Mouse (Mus musculus): ENCODE results near the gene Clcn6. TPM values are rescaled to one million over a fixed set of nuclear protein-coding genes. Genes with fewer than 3 reads are reported as not detected.
"Not testable (repeated sequence)": the region's sequence is repeated elsewhere in the genome, so short reads cannot be mapped to it uniquely, and the experiment has no call there.

Clcn6 gene
- polyA plus RNA-seq, 1 experiment from 2014 or later, result 32.8 TPM

GRCm38 (mm10) chr4:148050396-148050914 lies 11.8 kb upstream of the Clcn6 start:
- H3K4me3 ChIP-seq; H3K9me3 ChIP-seq; H3K4me1 ChIP-seq (replicated peaks); H3K27ac ChIP-seq (replicated peaks); ATAC-seq (ENCODE audit: low FRiP score, low read depth); H3K9ac ChIP-seq; H3K27me3 ChIP-seq; H3K4me2 ChIP-seq: not testable (repeated sequence)
- WGBS, result 96% methylated on average over 3 of the region's 3 CpGs
- peaks cover 61% of the 10 kb centered on the region for H3K36me3 ChIP-seq

GRCm38 (mm10) chr4:148046450-148047031 lies 7.9 kb upstream of the Clcn6 start:
- no peak overlapping the region for H3K4me3 ChIP-seq
- WGBS, result 73% methylated on average over 4 of the region's 4 CpGs
- H3K4me2 ChIP-seq, result no peak overlapping the region
- ATAC-seq (ENCODE audit: low FRiP score, low read depth), result no peak
- no peaks in the 10 kb centered on the region for H3K9me3 ChIP-seq
- H3K36me3 ChIP-seq, result peaks cover 29% of the 10 kb centered on the region
- H3K27ac ChIP-seq (replicated peaks), result no peak overlapping the region
- peaks cover 12% of the 10 kb centered on the region for H3K4me1 ChIP-seq (replicated peaks)
- H3K9ac ChIP-seq, result no peak overlapping the region
- H3K27me3 ChIP-seq, result no peaks in the 10 kb centered on the region

GRCm38 (mm10) chr4:148044113-148044512 lies 5.5 kb upstream of the Clcn6 start:
- 94% methylated on average over 2 of the region's 2 CpGs for WGBS
- Histone ChIP-seq H3K9ac (no peak overlapping the region), H3K36me3 (peaks cover 12% of the 10 kb centered on the region), H3K27me3 (no peaks in the 10 kb centered on the region), H3K27ac (replicated peaks) (no peak overlapping the region), H3K4me2 (no peak overlapping the region), H3K9me3 (no peaks in the 10 kb centered on the region), H3K4me3 (no peak overlapping the region), H3K4me1 (replicated peaks) (peaks cover 36% of the 10 kb centered on the region)
- ATAC-seq (ENCODE audit: low FRiP score, low read depth), result no peak

- not testable (repeated sequence) for H3K27ac ChIP-seq (replicated peaks); H3K9me3 ChIP-seq; H3K36me3 ChIP-seq; H3K27me3 ChIP-seq; H3K4me2 ChIP-seq; H3K9ac ChIP-seq; H3K4me3 ChIP-seq; ATAC-seq (ENCODE audit: low FRiP score, low read depth)
- H3K4me1 ChIP-seq (replicated peaks), result peaks cover 36% of the 10 kb centered on the region
- 74% methylated on average over 6 of the region's 8 CpGs for WGBS
These were observed 4.7 kb upstream of the Clcn6 start for GRCm38 (mm10) chr4:148043327-148043726.

- WGBS, result 4% methylated on average over 16 of the region's 16 CpGs
- Histone ChIP-seq H3K36me3 (no peaks in the 10 kb centered on the region), H3K27me3 (no peaks in the 10 kb centered on the region), H3K4me3 (peak overlapping the region; percentile 42), H3K4me2 (peak overlapping the region; percentile 89), H3K4me1 (replicated peaks) (peaks cover 46% of the 10 kb centered on the region), H3K9me3 (no peaks in the 10 kb centered on the region), H3K27ac (replicated peaks) (peak overlapping the region; percentile 90), H3K9ac (peak overlapping the region; percentile 53)
- ATAC-seq (ENCODE audit: low FRiP score, low read depth), result no peak
These were observed 3.1 kb upstream of the Clcn6 start for GRCm38 (mm10) chr4:148041611-148042191.

GRCm38 (mm10) chr4:148040933-148041610 lies 2.5 kb upstream of the Clcn6 start:
- peak overlapping the region; percentile 42 for H3K4me3 ChIP-seq
- H3K36me3 ChIP-seq, result 0 out of 2 replicates have a peak, but pooled peaks cover 3% of the 10 kb centered on the region
- no peaks in the 10 kb centered on the region for H3K27me3 ChIP-seq
- peaks cover 46% of the 10 kb centered on the region for H3K4me1 ChIP-seq (replicated peaks)
- peak overlapping the region; percentile 89 for H3K4me2 ChIP-seq
- H3K9ac ChIP-seq, result peak overlapping the region; percentile 53
- peak overlapping the region; percentile 90 for H3K27ac ChIP-seq (replicated peaks)
- H3K9me3 ChIP-seq, result no peaks in the 10 kb centered on the region
- peak; percentile 7; the same call in 1 of the 2 replicates for ATAC-seq (ENCODE audit: low FRiP score, low read depth)
- WGBS, result under 1% methylated on average over 19 of the region's 19 CpGs

- Histone ChIP-seq H3K36me3 (0 out of 2 replicates have a peak, but pooled peaks cover 6% of the 10 kb centered on the region), H3K4me2 (peak overlapping the region; percentile 89), H3K9ac (peak overlapping the region; percentile 70), H3K27me3 (no peaks in the 10 kb centered on the region), H3K4me3 (peak overlapping the region; percentile 63), H3K4me1 (replicated peaks) (peaks cover 46% of the 10 kb centered on the region), H3K9me3 (no peaks in the 10 kb centered on the region), H3K27ac (replicated peaks) (peak overlapping the region; percentile 90)
- no peak for ATAC-seq (ENCODE audit: low FRiP score, low read depth)
- WGBS, result 63% methylated on average over 15 of the region's 15 CpGs
These were observed 1.6 kb upstream of the Clcn6 start for GRCm38 (mm10) chr4:148040029-148040830.

- Histone ChIP-seq H3K4me1 (replicated peaks) (peaks cover 46% of the 10 kb centered on the region), H3K27ac (replicated peaks) (peak overlapping the region; percentile 90), H3K9me3 (no peaks in the 10 kb centered on the region), H3K4me2 (peak overlapping the region; percentile 89), H3K9ac (peak overlapping the region; percentile 70), H3K27me3 (no peaks in the 10 kb centered on the region), H3K4me3 (peak overlapping the region; percentile 63), H3K36me3 (peaks cover 12% of the 10 kb centered on the region; the same call in 1 of the 2 replicates)
- 19% methylated on average over 19 of the region's 19 CpGs for WGBS
- no peak for ATAC-seq (ENCODE audit: low FRiP score, low read depth)
These were observed 820 bp upstream of the Clcn6 start for GRCm38 (mm10) chr4:148039254-148040028.

- H3K27ac ChIP-seq (replicated peaks), result peak overlapping the region; percentile 90
- H3K9me3 ChIP-seq, result no peaks in the 10 kb centered on the region
- peaks cover 13% of the 10 kb centered on the region; the same call in 1 of the 2 replicates for H3K36me3 ChIP-seq
- 6% methylated on average over 21 of the region's 26 CpGs for WGBS
- peak overlapping the region; percentile 71 for H3K9ac ChIP-seq
- peak overlapping the region; percentile 58 for H3K4me2 ChIP-seq
- peaks cover 46% of the 10 kb centered on the region for H3K4me1 ChIP-seq (replicated peaks)
- ATAC-seq (ENCODE audit: low FRiP score, low read depth), result peak; percentile 0; the same call in 1 of the 2 replicates
- H3K27me3 ChIP-seq, result no peaks in the 10 kb centered on the region
- peak overlapping the region; percentile 63 for H3K4me3 ChIP-seq
These were observed 482 bp downstream of the Clcn6 start for GRCm38 (mm10) chr4:148038079-148038599.

- H3K27ac ChIP-seq (replicated peaks), result no peak overlapping the region
- peaks cover 23% of the 10 kb centered on the region for H3K4me1 ChIP-seq (replicated peaks)
- H3K27me3 ChIP-seq, result no peaks in the 10 kb centered on the region
- no peaks in the 10 kb centered on the region for H3K9me3 ChIP-seq
- no peak overlapping the region for H3K4me2 ChIP-seq
- no peak overlapping the region for H3K9ac ChIP-seq
- 95% methylated on average over 3 of the region's 3 CpGs for WGBS
- H3K36me3 ChIP-seq, result peaks cover 15% of the 10 kb centered on the region
- ATAC-seq (ENCODE audit: low FRiP score, low read depth), result no peak
- H3K4me3 ChIP-seq, result no peak overlapping the region
These were observed 3.2 kb downstream of the Clcn6 start for GRCm38 (mm10) chr4:148035440-148035839.

Measured in hindbrain, embryonic 15.5 days (tissue).